Mouse (Mus musculus): ENCODE data around the gene Pdk2.
A peak's percentile ranks its signal among the peaks of the same experiment; 100 is the strongest.

The Pdk2 gene

DNA sequence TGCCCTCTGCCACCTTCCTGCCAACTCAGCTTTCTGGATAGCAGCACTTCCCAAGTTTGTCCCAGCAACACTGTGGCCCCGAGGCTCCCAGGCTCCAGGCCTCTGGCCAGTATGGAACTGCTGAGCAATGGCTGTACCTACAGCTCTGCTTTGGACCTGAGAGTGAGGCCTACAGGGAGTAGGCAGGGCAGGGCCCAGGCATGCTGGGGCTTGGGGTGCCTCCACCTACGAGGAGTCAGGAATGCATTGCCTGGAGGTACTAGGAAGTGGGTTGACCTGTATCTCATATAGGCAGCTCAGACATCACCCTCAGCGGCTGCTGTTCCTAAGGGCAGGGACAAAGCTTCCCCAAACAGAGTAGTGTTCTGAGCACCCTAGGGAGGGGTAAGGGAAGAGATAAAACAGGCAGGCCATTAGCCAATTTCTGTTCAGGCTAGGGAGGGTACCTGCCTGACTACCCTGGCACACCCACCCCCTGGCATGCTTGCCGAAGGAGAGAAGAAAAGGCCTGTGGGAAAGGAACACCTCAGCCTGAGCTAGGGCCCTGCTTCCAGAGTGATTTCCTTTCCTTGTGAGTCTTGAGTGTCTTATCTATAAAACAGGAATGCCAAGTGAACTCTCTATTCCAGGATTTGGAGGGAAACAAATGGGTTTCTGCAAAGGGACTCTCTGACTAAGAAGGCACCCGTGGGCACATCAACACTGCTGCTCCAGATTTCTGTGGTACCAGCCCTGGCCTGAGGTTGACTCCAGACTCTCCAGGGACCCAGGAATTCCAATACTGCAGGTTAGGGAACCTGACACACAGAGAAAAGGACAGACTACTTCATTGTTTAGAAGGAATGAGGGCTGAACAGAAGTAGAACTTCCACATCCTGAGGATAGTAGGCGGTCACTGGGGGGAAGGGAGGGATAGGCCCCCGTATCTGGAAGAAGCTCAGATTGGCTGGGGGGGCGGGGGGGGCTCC, 29.3 kb upstream of the Pdk2 start:
- no peak for DNase-seq

DNA sequence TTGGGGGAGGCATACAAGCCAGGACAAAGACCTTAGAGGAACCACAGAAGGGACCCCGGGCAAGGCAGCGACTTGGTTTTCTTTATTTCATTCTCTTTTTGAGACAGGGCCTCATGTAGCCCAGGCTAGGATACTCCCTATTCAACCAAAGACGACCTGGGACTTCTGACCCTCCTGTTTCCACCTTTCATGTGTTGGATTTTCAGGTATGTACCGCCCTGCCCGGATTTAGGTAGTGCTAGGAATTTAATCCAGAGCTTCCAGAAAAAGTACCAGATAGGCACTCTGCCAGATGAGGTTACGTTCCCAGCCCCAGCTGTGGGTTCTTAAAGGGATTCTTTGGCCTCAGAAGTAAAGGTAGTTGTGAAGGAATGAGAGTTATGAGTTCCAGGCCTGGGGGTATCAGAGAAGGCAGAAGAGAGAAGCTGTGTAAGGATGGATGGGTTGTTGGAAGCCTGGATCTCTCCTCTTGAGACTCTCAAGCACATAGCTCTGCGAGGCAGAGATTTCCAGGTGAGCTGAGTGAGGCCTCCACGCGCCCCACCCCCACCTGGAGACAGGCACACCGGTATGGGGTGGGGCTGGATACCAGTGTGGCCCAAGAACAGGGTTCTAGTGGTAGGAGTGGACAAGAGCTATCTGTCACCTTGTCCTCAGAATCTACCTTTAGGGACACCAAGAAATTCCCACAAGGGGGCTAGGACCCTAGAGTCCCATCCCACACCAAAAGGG, 28.2 kb upstream of the Pdk2 start:
- DNase-seq = no peak

DNA sequence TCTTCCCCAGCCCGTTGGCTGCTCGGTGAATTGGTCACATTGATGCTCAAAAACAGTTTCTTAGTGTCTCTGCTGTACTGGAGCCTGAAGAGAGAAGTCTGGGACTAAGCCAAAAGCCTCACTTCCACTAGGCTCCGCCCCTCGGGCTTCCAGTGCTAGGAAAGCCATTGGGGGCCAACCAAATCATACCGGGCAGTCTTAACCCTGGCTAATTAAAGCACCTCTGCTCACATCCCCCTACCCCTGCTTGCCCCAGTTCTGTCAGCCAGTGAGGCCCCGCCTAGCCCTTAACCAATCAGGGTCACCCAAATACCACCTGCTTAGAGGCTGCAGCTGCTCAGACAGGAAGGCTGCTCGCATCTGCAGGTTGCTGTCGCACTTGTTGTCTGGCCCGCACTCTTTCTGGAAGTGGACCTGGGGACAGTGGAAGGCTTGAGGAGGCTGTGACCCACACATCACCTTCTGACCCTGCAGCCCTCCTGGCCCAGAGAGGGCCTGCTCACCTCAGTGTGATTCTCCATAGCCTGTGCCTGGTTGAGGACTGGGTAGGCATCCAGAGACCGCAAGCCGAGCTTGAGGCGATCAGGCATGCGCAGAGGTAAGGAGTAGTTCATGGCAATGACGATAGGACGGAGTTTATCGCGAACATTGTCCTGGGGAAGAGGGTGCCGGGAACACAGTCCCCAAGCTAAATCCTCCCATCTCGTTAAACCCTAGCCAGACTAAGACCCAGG, 15.8 kb upstream of the Pdk2 start:
- DNase-seq = no peak

DNA sequence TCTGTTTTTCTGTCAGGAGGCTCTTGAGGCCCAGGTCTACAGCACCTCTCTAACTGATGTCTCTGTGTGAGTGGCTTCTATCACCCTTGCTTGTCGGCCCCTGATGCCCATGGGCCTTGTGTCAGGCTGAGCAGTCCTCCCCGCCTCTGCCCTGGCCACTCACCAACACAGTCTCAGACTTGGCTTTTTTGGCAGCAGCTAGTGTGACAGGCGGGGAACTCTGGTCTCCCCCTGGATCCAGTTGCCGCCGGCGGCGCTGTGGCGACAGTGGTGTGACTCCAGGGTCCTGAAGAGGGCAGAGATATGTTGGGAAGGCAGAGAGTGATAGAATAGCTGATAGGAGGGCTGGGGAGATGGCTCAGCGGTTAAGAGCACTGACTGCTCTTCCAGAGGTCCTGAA, 11.9 kb upstream of the Pdk2 start:
- DNase-seq = no peak

DNA sequence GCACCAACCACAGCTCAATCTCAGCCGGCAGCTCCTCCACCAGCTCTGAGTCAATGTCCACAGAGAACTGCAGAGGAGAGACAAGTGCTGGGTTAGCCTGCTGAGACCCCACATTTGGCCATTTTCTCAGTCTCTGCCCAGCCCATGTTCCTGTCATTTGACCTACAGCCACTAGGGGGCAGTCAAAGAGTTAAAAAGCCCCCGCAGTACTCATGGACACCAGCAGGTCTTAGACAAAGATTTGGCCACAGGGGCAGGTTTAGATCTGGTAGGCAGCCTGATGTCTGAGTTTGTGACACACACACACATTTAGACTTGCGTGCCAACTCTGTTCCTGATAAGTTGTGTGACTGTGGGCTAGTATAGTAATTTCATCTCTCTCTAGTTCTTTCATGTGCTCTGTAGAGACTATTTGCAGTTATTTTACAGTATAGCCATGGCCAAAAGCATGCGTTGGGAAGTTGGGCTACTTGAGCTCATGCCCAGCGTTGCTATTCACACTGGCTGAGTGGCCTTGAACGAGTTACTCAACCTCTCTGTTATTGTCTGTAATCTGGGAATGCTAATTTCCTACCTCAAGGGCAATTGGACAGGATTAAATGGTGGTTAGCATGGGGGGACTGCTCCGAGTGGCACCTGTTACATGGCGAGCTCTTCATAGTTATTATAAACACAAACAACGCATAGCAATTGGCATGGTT, 6.0 kb upstream of the Pdk2 start:
- peak; percentile 55 to 65 for DNase-seq

DNA sequence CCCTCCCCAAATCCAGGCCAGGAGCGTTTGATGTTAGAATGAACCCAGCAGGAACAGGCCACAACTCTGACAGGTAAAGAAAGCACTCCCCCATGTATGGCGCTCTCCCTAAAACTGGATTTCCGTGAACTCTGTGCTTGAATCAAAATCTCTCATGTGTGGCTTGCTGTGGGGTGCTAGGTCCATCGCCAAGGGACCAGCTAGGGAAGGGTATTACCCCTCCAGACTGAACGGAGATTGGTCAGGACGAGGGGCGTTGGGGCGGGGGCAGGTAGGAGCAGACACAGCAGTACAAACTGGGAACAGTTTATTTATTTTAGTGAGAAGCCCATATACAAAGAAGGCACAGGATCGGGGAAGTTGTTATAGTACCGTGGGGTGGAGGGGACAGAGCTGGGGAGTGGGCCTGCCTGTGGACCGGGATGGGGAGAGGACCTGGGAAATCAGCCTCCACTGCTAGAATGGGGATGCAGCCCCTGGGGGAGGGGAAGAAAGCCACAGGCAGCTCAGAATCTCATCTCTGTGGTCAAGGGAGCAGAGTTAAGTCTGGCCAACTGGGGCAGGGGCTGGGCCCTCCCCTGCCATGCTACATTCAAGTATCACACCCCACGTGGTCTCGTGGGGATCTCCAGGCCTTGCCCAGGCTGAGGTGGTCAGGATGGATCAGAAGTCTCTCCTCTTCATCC, 3.2 kb upstream of the Pdk2 start:
- peak in 1 of 2 experiments; percentile 33 for DNase-seq

DNA sequence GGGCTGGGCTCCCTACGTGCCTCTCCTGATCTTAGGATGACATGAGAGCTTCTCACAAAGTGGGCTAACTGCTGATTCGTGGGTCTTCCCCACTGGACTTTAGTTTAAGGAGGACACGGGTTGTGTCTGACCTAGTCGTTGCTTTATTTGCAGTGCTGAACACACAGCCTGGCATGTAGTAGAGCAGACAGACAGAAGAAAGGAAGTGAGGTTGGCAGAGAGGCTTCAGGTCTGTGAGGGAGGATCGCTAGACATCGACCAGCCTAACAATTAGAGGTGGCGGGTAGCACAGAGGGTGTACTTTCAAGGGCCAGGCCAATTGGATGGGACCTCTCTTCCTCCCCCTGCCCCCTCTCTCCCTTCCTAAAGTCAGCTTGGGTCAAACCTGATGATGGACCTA, 2.5 kb upstream of the Pdk2 start:
- DNase-seq = peak in 1 of 2 experiments; percentile 31

DNA sequence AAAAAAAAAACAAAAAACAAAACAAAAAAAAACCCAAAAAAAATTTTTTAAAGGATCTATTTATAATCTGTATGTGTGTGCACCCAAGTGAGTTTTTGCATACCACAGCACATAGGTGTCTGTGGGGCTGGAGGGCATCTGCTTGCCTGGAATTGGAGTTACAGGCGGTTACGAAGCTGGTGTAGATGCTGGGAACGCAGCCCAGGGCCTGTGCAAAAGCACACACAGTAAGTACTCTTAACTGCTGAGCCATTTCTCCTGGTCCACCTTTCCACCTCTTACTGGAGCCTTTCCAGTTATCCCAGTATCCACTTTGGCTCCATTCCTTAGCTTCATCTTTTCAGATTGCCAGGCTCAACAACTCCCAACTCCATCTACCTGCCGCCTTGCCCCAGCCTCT, 1.9 kb upstream of the Pdk2 start:
- peak in 1 of 2 experiments; percentile 35 for DNase-seq

DNA sequence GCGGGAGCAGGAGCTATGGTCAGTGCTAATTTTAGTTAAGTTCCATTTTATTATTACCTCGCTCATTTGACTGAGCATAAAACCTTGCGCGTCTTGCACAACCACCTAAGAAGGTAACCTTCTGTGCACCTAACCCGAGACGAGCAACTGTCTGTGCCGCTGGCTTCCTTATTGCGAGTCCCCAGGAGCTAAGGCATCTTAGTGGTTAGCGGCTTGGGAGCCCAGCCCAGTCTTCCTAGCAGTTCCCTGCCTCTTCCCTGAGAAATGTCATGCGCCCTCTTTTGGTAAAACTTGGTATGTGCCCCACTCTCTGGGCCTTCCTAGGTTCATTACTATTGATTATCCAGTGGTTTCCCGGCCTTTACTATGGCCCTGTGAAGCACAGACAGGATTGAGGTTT, 942 bp upstream of the Pdk2 start:
- DNase-seq = peak; percentile 93 to 94

DNA sequence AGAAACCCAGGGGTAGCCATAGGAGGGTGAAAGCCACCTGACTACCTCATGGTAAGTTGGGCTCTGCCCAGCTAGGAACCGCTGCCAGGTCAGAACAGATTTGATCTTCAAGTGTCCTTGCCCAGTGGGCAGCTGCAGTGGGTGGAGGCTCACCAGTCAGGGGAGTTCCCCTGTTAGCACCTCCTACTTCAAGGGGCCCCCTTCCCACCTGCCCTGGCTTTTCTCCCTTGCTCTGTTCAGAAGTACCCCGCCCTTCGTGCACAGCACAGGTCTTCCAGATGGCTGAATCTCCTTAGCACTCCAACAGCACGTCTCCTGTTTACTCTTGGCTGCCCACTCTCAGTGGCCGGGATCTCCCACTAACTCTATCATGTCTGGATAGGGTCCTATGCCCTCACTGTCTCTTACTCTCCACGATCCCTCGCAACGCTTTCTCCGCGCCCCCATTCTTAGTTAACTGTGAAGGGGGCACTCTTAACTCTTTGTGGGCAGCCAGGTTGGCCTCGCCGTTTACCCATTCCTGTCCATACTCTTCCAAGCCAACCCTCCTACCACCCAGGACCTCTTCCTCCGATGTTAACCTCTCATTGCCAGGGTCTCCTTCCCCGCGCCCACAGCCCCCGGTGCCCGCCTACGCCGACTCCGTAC, 539 bp downstream of the Pdk2 start:
- DNase-seq = peak; percentile 90 to 97

DNA sequence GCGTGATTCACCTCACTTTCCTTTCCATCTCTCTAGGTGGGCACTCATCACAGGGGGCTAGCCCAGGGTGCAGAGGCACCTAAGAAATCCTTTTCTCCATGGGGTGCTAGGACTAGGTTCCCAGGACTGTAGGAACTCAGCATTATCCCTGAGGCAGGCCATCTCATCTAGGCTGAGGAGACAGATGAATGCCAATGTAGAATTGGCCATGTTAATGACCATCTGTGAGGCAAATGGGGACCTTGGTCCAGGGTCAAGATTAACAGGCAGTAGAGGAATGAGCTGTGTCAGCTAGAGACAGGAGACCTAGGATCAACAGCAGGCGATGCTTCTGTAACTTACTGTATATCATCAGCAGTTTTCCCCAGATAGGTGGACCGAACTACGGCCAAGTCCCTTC, 1.4 kb downstream of the Pdk2 start:
- peak; percentile 51 to 75 for DNase-seq

DNA sequence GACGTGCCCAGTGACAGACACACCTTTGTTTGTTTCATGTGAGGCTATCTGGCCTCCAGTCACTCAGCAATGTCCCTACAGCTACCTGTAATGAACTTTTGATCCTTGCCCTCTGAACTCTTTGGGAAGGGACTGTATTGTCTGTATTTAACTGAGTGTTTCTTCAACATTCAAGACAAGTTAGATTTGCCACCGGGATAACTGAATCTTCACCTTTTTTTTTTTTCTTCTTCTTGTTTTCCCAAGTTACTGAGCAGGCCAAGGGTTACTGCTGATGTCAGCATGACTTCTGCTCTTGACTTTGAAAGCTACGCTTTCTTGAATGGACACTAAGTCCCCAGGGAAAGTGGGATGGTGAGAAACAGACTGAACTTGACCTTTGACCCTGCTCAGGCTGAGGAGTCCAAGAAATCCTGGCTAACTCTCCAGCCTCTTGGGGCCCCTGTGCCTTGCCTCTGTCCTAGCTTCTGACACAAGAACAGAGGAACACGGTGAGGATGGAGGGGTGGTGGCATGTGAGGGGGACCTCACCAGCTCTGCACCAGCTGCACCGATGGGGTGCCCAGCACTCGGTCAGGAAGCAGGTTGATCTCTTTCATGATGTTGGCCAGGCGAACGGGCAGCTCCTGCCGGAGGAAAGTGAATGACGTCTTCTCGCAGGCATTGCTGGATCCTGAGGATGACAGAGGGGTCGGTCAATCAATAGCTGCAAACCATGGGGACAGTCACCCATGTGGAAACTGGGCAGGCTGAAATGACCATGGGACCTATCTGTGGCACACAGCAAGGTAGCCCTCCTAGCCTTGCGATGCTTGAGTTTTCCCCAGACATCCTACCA, 2.1 kb downstream of the Pdk2 start:
- peak; percentile 77 to 89 for DNase-seq

DNA sequence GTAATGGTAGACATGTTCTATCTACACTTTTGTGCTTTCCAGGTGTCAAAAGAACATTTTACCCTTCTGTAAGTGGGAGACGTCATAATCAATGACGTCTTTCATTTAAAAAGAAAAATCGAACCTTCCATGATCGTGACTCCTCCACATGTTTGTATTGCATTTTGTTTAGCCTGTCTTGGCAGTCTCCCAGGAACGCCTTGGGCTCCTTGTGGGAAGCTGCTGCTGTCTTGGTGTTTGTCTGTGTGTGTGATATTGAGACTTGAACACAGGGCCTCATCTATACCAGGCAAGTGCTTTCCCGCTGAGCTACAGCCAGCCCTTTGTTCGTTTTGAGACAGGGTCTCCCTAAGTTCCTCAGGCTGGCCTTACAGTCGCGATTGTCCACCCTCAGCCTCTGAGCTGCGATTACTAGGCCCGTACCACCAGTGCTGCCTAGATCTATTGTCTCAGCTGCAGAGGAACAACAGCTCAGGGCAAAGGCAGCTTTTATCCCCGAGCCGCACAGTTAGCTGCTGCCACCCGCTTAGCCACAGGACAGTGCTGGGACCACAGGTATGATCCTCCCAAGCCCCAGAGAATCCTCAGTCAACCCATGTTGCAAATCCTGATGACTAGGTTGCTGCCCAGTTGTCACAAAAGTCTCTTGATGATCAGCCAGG, 2.9 kb downstream of the Pdk2 start:
- no peak for DNase-seq

DNA sequence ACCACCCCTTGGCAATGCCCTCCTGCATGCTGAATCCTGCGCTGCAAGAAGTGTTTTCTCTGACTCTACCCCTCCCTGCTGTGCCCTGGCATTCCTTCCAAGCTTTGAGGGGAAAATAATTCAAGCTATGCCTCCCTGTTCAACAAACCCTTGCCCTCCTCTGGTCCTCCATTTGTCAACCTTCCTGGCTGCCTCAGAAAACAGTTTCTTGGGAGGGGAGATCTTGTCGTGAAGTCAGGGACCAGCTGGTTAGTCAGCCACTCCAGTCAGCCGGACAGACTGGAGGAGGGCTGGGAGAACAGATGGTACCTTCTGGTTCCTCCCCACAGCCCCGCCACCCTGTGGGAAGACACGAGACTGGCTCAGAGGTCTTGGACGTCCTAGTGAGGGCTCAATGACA, 3.8 kb downstream of the Pdk2 start:
- DNase-seq = no peak

DNA sequence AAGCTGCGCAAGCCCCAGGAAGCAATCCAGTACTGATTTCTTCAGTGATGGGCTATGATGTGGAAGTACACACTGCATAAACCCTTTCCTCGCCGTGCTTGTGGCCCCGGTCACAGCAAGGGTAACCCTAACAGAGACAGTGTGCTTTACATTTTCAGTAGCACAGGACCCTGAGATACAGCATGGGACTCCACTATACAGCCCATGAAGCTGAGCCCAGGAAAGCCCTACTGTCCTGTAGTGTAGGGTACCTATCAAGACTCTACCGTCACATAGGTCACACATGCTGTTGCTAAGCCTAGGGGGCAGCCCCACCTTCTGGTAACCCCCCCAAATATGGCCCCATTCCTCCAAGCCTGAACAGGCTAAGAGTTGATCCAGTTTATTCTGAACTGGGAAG, 4.6 kb downstream of the Pdk2 start:
- DNase-seq = peak in 1 of 2 experiments; percentile 26

DNA sequence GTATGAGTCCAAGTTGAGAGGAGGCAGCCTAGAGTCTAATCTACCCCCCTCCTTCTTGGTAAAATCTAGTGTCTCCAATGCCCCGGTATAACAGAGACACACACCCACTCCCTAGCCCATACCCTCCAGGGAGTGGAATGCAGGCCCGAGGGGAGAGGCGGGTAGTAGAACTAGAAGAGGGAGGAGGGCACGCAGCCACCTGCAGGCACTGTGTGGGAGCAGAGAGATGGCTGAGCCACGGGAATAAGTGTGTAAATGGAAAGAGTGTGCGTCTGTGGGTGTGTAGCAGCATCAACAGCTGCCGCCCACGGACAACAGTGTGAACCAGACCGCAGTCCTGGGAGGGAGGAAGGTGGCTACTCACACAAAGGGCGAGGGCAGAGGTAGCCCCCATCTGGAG, 6.3 kb downstream of the Pdk2 start:
- peak in 1 of 2 experiments; percentile 49 for DNase-seq

DNA sequence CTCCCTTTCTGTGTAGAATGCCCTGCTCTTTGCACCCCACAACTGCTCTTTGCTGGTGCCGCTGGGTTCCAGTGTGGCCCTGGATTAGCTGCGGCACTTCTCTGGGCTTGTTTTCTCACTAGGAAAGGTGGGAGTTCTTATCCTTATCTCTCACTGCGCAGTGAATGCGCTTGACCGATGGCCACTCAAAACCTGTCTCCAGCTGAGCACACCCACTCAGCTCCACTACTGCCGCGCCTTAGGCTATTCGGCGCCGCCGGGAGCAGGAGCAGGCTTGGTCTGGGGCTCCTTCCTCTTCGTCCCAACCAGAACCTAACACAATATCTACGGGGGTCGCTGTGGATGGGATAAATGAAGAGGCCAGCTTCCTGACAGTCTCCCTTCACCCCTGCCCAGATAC, 7.5 kb downstream of the Pdk2 start:
- peak in 1 of 2 experiments; percentile 37 for DNase-seq

DNA sequence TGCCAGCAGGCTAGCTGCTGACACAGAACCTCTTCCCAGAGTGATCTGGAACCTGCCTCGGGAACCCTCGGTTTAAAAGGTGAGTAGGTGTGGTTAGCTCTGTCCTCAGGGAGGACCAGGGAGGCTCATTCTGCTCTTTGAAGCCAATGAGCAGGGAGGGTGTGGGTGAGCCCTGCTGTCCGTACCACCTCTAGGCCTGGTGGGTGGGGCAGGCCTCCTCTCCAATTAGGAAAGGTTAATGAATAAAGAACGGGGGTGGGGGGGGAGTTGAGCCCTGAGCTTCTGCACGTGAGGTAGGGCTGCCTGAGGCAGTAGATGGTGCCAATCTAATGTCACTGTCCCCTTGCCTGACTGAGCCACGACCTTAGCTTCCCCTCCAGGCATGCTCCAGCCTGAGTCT, 8.2 kb downstream of the Pdk2 start:
- peak; percentile 54 to 88 for DNase-seq

DNA sequence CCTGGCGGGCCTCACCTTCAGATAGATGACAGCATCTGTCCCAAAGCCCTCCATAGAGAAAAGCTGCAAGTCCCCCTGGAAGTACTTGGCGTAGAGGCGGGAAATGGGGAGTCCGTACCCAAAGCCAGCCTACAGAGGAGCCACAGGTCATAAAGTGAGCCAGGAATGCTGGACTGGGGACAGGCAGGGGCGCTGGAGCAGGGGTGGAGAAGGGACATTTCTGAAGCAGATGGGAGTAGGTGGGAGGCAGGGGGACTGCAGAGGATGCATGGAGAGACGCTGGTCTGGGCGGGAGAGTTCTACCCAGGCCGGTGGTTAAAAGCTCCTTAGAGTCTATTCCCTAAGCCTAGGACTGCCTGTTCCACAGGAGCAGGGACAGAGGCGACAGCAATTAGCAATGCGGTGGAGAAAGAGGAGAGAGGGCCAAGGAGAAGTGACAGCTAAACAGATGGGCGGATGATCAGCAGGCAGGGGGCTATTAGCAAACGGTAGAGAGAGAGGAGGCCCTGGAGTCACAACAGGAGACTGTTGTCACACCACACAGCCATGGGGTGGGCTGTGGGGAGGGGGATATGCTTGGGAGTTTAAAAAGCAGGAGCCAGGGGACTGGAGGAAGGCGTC, 13.2 kb downstream of the Pdk2 start:
- no peak for DNase-seq
